Mouse (Mus musculus) heart, postnatal 0 days (tissue): ENCODE measurements at regions not wholly inside any gene's neighbourhood (a gene's known extent, or its start where the extent isn't known, plus 50 kb on each side); places are given as distances from the start of the nearest gene placed in this dataset.

Experiments used
- CTCF ChIP-seq: IDR thresholded peaks from 2 replicates; pipeline ENCODE4 v1.5.1; 2016; ENCODE audit warnings: antibody characterized with exemption, control low read depth, low read depth
- EP300 ChIP-seq: IDR thresholded peaks from 2 replicates; pipeline ENCODE4 v1.6.1; 2016; ENCODE audit warnings: antibody characterized with exemption, low read depth

- TF ChIP-seq EP300 (no peak), CTCF (no peak)
Measured at GRCm38 (mm10) chr7:71524577-71525126, 173.4 kb upstream of the Gm10295 start.
